Mouse (Mus musculus) kidney, postnatal 36 days (tissue): ENCODE measurements around the gene Myoz2.

ENCODE experiments used
- DNase-seq, 2 experiments: peaks; one replicate each; pipeline ENCODE4 v3.0.0; 2021 to 2022; ENCODE audit warnings: mixed read lengths in 2 of 2

Gene Myoz2

DNA sequence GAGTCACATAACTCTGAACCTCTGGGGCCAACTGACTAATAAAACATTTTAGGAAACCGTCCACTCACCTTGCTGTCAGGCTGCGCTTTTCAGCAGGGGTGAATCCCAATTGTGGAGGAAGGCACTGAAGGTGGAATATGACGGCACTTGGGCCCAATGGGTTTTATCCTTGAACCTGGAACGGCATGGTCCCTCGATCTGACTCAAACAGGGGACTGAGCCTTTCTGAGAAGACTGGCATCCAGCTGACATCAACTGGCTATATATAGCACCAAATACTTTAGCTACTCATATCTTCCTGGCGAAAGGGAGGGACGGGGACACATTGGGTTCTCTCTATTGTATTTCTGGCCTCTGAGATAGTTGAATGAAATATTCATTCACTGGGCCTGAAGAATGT is at the start of gene Myoz2:
Gene Myoz2 (minus strand): TSS at position 264 of the 400 bp plus-strand sequence.
- no peak for DNase-seq

DNA sequence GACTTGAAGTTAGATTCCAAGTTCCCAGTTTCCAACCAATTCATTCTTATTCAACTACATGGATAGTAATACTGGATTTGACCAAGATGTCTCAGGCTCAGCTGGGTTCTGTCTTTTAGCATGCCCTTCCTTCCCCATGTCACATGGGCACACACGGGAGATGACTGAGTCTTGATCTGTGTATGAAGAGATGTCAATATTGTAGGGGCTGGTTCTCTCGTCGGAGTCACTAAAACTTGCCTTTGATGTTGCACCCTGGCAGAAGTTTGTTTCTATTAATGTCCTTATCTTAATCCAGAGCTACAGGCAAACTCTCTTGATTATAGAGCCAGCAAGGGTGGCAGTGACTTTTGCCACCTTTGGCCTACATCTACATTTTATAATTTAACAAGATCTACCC is 46.9 kb upstream of the Myoz2 start:
- no peak for DNase-seq

GRCm38 (mm10) chr3:123080943-123081342 is 46.1 kb upstream of the Myoz2 start:
- peak in 1 of 2 experiments; percentile 55 for DNase-seq

DNA sequence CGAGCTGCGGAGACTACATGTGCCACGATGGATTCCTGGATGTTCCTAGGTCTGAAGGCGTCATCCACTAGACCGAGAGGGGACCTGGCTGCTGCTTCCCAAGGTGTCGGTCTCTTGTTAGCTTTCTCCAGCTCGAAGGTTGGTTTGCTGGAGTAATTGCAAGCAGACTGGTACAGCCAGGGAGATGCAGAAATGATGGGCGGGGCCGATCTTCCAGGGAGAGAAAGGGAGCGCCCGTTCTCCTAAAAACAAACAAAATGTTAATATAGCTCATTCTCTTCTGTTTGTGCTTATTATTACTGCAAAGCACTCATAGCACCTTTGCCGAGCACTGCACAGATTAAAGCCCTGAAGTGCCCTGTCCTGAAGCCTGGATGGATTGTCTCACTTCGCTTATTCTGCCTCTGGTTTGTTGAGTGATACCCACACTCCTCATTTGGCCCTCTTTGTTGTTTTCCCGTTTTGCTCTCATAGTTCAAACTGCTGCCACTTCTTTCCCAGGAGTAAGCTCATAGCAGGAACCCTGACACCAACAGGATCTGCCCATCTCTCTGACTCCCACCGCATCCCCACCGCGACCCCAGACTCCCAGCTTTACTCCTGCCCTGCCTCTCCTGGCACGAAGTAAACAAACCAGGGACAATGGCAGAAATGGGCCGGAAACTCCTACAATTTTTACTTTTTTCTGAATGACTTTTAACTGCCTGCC is 45.4 kb upstream of the Myoz2 start:
- no peak for DNase-seq

DNA sequence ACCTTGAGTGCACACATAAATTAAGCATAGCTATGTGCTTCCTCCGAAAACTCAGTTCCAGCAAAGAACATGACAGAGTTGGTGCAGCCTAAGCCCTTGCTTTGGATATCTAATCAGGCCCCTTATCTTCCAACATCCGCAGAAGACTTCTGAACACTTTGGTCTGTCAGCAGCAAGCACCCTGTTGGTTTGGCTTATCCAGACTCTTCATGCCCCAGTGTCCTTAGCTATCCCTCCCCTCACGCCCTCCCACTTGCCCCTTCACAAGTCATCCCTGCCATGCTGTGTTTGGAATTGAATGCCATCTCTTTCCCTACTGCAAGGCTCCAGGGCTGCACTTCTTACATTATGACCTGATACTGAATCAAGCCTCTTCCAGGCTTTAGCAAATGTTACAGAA is 40.9 kb upstream of the Myoz2 start:
- no peak for DNase-seq

DNA sequence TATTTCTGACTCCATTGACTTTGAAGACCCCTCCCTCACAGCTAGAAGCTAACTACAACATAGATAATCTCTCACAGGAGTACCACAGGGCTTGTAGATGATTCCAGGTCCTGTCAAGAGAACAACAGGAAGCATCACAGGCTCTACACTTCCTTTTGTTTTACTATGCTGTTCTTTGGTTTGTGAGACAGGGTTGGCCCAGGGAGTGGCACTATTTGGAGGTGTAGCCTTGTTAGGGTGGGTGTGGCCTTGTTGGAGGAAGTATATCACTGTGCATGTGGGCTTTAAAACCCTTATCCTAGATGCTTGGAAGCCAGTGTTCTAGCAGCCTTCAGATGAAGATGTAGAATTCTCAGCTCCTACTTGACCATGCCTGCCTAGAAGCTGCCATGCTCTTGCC is 40.2 kb upstream of the Myoz2 start:
- DNase-seq = no peak

DNA sequence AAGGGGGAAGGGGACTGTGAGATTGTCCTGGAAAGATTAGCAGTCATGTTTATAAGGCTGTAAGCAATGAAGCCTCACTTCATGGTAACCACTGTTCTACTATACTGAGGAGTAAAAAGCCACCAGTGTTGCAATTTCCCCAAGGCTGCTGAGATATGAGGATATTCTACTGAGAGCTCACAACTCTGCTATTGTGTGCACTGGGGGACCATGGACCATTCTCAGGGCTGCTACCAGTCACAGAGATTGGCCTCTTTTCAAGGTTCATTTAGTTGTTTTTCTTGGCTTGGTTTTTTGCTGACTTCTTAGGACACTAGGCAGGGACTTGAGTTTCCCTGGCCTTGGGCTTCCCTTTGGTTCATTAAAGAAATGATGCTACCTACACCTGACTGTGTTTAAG is 38.5 kb upstream of the Myoz2 start:
- DNase-seq = peak; percentile 20 to 28

GRCm38 (mm10) chr3:123072472-123072871 is 37.7 kb upstream of the Myoz2 start:
- DNase-seq = no peak

DNA sequence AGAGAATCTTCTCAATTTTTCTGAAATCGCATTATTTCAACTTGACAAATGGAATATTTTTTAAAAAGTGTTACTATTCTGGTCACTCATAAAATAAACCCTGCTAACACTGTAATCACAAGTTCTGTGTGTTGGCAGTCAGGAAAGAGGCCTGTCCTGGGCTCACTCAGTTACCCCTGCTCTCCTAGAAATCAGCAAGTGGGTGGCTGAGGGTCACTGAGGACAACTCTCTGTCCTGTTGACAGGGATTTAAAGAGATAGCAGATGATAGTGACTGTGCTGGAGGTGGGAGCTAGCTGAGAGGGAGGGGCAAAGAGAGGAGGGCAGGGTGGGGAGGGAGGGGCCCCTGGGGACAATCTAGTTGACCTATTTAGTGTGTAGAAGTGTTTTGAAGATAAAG is 36.2 kb upstream of the Myoz2 start:
- no peak for DNase-seq

DNA sequence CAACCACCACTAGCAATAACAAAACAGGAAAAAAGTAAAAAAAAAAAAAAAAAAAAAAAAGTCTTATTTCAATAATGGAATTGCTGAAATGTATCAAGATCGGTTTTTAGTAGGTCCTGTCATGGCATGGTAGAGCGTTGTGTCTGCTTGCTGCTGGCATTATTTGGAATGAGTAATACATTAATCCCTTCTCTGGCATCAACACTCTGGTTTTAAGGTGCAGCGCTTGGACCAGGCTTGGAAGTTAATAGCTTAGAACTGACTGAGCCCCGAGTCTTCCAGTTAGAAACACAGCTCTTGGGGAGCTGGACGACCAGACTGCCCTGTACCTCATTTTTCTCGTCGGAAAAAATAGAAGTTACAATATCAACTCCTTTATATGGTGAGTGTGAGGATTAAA is 32.0 kb upstream of the Myoz2 start:
- DNase-seq = peak in 1 of 2 experiments; percentile 33

DNA sequence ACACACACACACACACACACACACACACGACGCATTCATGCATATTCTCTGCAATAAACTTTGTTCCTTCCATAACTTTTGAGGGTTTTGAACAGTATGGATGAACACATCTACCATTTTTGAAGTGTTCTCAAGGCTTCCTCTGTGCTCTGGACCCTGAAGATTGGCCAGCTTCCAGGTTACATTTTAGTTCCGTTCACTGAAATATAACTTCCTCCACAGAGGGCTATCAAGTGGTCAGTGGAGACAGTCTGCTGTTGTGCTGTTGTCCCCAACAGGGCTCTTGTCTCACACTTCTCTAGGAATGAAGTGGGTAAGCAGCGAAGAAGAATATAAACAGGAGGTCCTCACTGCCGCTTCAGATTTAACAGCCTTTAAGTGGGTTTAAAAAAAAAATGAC is 30.7 kb upstream of the Myoz2 start:
- DNase-seq = peak in 1 of 2 experiments; percentile 26

DNA sequence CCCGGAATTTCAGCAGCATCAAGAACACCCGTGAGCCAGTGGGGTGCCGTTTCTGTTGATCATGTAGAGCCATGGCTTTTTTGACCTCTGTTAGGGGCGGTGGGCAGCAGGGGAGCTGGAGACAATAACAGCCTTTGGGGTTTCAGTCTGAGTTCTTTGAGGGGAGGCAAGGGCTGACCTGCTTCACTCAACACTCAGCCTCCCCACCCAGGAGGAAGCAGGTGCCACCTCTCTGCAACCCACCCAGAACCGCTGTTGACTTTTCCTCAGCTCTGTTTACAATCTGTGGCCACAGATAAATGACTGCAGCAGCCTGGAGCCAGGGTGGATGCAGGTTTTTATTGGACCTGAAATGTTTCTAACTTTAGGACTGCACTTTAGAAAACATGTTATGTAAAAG is 29.4 kb upstream of the Myoz2 start:
- DNase-seq = no peak

DNA sequence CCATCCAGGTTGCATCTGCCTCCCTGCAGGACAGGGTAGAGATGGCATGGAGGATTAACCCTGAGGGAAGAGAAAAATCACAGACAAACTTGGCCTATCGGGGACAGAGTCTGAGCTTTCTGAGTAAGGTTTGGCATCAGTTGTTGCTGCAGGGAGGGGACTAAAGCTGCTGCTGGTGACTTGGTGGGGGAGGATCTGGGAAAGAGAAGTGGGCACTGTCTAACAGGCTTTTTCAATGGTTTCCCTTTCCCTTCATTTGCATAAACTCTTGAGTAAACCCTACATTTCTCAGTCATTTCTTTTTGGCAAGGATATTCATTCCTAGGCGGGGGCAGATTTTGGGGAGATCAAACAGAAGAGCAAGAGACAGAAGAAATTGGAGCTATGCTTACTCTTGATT is 27.1 kb upstream of the Myoz2 start:
- no peak for DNase-seq

GRCm38 (mm10) chr3:123058832-123059231 is 24.0 kb upstream of the Myoz2 start:
- no peak for DNase-seq

GRCm38 (mm10) chr3:123054178-123054577 is 19.4 kb upstream of the Myoz2 start:
- DNase-seq = peak in 1 of 2 experiments; percentile 25

GRCm38 (mm10) chr3:123053192-123053938 is 18.6 kb upstream of the Myoz2 start:
- peak; percentile 18 to 29 for DNase-seq

DNA sequence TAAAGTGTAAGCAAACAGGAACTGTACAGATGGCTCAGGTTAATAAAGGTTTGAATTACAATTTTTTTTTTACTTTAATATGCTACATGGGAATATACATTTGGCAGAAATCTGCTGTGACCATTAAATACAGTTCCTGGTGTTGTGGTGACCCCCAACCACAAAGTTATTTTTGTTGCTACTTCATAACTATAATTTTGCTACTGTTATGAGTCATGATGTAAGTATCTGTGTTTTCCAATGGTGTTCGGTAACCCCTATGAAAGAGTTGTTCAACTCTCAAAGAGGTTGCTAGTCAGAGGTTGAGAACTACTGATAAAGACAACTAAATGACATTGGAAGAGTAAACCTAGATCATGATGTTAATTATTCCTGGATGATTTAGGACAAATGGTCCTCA is 7.5 kb upstream of the Myoz2 start:
- no peak for DNase-seq

DNA sequence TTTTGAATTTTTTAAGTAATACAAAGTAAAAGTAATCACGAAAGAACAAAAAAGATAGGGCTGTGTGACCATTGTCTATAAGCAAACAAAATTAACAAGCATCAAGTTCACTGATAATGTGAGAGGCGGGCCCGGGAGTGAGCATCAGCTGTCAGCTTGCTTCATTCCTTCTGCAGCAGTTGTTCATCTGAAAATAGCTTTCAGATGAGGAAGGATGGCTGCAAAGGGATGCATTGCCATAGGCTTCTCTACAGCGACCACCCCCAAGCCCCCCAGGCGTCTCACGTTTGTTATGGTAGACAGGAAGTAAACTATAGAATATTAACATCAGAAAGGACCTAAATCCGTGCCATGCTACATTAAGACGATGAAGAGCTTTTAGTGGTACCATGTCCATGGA is 1.0 kb downstream of the Myoz2 start:
- no peak for DNase-seq

GRCm38 (mm10) chr3:123025634-123026033 is 9.2 kb downstream of the Myoz2 start:
- no peak for DNase-seq

- no peak for DNase-seq
Measured at GRCm38 (mm10) chr3:123024496-123025234, 10.2 kb downstream of the Myoz2 start.

DNA sequence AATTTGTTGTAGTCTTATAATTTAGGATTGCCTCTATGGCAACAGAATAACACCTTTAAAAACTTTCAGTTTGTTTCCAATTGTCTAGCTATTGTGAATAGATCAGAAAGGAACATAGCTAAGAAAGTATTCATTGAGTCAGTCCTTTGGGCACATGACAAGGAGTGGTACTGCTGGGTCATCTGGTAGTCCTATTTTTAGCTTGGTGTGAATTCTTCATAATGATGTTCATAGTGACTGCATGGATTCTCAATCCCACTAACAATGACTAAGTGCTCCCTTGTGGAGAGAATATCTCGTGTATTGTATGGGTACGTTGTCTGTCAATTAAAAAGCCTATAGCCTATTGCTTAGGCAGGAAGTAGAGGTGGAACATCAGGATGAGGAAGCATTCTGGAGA is 16.0 kb downstream of the Myoz2 start:
- DNase-seq = no peak

DNA sequence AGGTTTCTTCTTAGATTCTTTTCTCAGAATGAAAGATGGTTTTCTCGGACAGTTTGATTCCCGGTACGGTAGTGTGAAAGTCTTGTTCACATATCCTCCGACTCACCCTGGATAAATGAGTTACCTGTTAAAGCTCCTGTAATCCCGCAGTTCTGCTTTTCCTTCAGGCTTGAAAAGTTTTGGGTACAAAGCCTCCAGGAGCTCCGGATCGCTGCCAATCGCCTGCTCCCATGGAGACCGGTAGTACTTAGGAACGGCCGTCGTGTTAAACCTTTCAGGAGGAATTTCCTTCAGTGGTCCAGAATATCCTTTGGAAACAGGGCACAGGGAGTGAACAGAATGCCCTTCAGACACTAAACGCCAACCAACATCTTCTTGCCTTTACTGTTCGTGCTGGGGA is 21.3 kb downstream of the Myoz2 start:
- DNase-seq = peak; percentile 51 to 77

DNA sequence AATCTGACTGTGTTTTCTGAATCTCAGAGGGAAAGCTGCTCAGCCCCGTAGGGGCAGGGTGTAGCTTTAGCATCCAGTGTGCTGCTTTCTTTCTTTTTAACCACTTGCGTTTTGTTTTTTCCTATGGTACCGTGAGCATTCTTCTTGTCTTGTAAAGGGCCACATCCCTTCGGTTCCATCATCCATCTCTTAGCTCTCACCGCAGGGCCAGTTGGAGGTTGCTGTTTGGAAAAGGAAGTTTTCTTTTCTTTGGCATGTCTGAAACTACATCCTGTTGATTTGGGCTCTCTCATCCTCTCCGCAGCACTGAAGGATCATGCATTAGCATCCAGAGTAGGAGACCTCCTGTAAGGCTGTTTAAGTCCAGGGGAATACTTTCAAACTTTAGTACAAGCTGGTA is 25.4 kb downstream of the Myoz2 start:
- DNase-seq = no peak

- DNase-seq = no peak
Measured at GRCm38 (mm10) chr3:123007386-123007785, 27.4 kb downstream of the Myoz2 start.
